Mouse (Mus musculus) lung, embryonic 14.5 days (tissue): ENCODE measurements around the gene Cyp1a2. TPM values are rescaled to one million over a fixed set of nuclear protein-coding genes. Genes with fewer than 3 reads are reported as not detected.

Experiments used
- ATAC-seq: fragments of 200-750 bp; cut with Nextera tagmentation; 2 replicates; pipeline ENCODE4 v1.8.0; 2017; ENCODE audit warnings: mild to moderate bottlenecking, moderate TSS enrichment, moderate library complexity; ENCODE audit not compliant: insufficient read depth
- DNase-seq: peaks from one replicate; pipeline ENCODE4 v3.0.0-alpha.2; 2015
- H3K27ac ChIP-seq: fragments of 300-500 bp; sonication (generic); 2 replicates; pipeline ENCODE4 v1.5.1; 2014; ENCODE audit warnings: low read depth, mild to moderate bottlenecking, moderate library complexity
- H3K27me3 ChIP-seq: fragments of 300-500 bp; sonication (generic); 2 replicates; pipeline ENCODE4 v1.6.1; 2014; ENCODE audit warnings: low read length, control low read depth; ENCODE audit not compliant: insufficient read depth
- H3K36me3 ChIP-seq: fragments of 300-500 bp; sonication (generic); 2 replicates; pipeline ENCODE4 v1.6.1; 2014; ENCODE audit warnings: control low read depth; ENCODE audit not compliant: insufficient read depth
- H3K4me1 ChIP-seq: fragments of 300-500 bp; sonication (generic); 2 replicates; pipeline ENCODE4 v1.6.1; 2014; ENCODE audit warnings: antibody characterized with exemption, control low read depth; ENCODE audit not compliant: insufficient read depth
- H3K4me2 ChIP-seq: fragments of 300-500 bp; sonication (generic); 2 replicates; pipeline ENCODE4 v1.6.1; 2014; ENCODE audit warnings: mild to moderate bottlenecking
- H3K4me3 ChIP-seq: fragments of 300-500 bp; sonication (generic); 2 replicates; pipeline ENCODE4 v1.5.1; 2014; ENCODE audit warnings: low read depth, low read length
- H3K9ac ChIP-seq: fragments of 300-500 bp; sonication (generic); 2 replicates; pipeline ENCODE4 v1.6.1; 2014
- H3K9me3 ChIP-seq: fragments of 300-500 bp; sonication (generic); 2 replicates; pipeline ENCODE4 v1.6.1; 2016; ENCODE audit warnings: low read depth, low read length, control low read depth
- CTCF ChIP-seq: IDR thresholded peaks from 2 replicates; pipeline ENCODE4 v1.5.1; 2016; ENCODE audit warnings: antibody characterized with exemption, low read depth
- WGBS: fragments of 180-500 bp; shearing (Covaris S2); extraction: QIAGEN DNeasy Blood & Tissue Kit; methylation state at CpG from one replicate; pipeline ENCODE4 v1.1.7; 2014; 5-methylcytosine and 5-hydroxymethylcytosine counted together
- polyA plus RNA-seq: library from polyadenylated mRNA; unstranded; fragments of >200 nt; fragmentation: Nextera tagmentation; extraction: Ambion mirVana; gene quantifications from 2 replicates; pipeline ENCODE4 v1.2.1, GENCODE M21; 2014

Cyp1a2 gene
- polyA plus RNA-seq, 1 experiment from 2014 or later: not detected

GRCm38 (mm10) chr9:57654966-57655365 is 28.5 kb downstream of the Cyp1a2 start:
- no peak for DNase-seq
- H3K4me2 ChIP-seq: no peak overlapping the region
- no peak overlapping the region for H3K4me3 ChIP-seq
- ATAC-seq: no peak
- H3K27me3 ChIP-seq: peaks cover 7% of the 10 kb centered on the region; the same call in 1 of the 2 replicates
- H3K27ac ChIP-seq: no peak overlapping the region
- no peak for TF ChIP-seq CTCF
- 0 out of 2 replicates have a peak, but pooled peaks cover 6% of the 10 kb centered on the region for H3K4me1 ChIP-seq
- 76% methylated on average over 1 of the region's 1 CpGs for WGBS
- no peaks in the 10 kb centered on the region for H3K36me3 ChIP-seq
- no peak overlapping the region for H3K9ac ChIP-seq
- no peaks in the 10 kb centered on the region for H3K9me3 ChIP-seq

DNA sequence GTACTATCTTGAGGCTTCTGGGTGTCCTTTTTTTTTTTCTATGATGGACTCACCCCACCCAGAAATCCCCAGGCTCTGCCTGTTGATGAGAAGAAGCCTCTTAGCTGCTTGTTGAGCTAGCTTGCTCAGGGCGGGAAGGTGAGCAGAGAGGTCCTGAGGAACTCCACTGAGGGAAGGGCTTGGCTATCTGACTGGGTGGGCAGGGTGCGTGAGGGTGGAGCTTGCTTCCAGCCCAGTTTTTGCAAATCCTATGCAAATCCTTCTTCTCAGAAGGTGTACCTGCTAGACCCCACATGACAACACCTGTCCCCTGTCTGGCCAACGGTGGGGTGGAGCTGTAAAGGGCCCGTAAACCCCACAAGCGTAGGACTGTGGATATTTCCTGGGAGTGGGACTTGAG is 30.2 kb downstream of the Cyp1a2 start, which contains the start of gene Csk:
Gene Csk, minus strand, starts transcription at position 349 of the 400 bp plus-strand sequence.
- no peak for DNase-seq
- no peaks in the 10 kb centered on the region for H3K36me3 ChIP-seq
- H3K9me3 ChIP-seq: no peaks in the 10 kb centered on the region
- H3K27ac ChIP-seq: no peak within 1 kb of the TSS
- H3K9ac ChIP-seq: no peak within 1 kb of the TSS
- no peak within 1 kb of the TSS for H3K4me3 ChIP-seq
- 0 out of 2 replicates have a peak, but pooled peaks cover 6% of the 10 kb centered on the region for H3K4me1 ChIP-seq
- H3K27me3 ChIP-seq: peaks cover 7% of the 10 kb centered on the region; the same call in 1 of the 2 replicates
- no peak for ATAC-seq
- no peak within 1 kb of the TSS for H3K4me2 ChIP-seq
- 53% methylated on average over 5 of the region's 5 CpGs for WGBS
- no peak for TF ChIP-seq CTCF

- Histone ChIP-seq H3K4me3 (no peak overlapping the region), H3K9me3 (no peaks in the 10 kb centered on the region), H3K4me2 (no peak overlapping the region), H3K27ac (no peak overlapping the region), H3K36me3 (no peaks in the 10 kb centered on the region), H3K9ac (no peak overlapping the region), H3K27me3 (peaks cover 7% of the 10 kb centered on the region; the same call in 1 of the 2 replicates), H3K4me1 (0 out of 2 replicates have a peak, but pooled peaks cover 6% of the 10 kb centered on the region)
- ATAC-seq: no peak
- TF ChIP-seq CTCF: no peak
- no peak for DNase-seq
- 61% methylated on average over 3 of the region's 3 CpGs for WGBS
Observed at GRCm38 (mm10) chr9:57652855-57653254, 30.6 kb downstream of the Cyp1a2 start.

GRCm38 (mm10) chr9:57652351-57652750 is 31.2 kb downstream of the Cyp1a2 start:
- WGBS: 75% methylated on average over 9 of the region's 9 CpGs
- Histone ChIP-seq H3K27me3 (peaks cover 7% of the 10 kb centered on the region; the same call in 1 of the 2 replicates), H3K27ac (no peak overlapping the region), H3K36me3 (no peaks in the 10 kb centered on the region), H3K4me3 (no peak overlapping the region), H3K9ac (no peak overlapping the region), H3K4me1 (0 out of 2 replicates have a peak, but pooled peaks cover 6% of the 10 kb centered on the region), H3K9me3 (no peaks in the 10 kb centered on the region), H3K4me2 (no peak overlapping the region)
- TF ChIP-seq CTCF: no peak
- DNase-seq (no peak), ATAC-seq (no peak)

DNA sequence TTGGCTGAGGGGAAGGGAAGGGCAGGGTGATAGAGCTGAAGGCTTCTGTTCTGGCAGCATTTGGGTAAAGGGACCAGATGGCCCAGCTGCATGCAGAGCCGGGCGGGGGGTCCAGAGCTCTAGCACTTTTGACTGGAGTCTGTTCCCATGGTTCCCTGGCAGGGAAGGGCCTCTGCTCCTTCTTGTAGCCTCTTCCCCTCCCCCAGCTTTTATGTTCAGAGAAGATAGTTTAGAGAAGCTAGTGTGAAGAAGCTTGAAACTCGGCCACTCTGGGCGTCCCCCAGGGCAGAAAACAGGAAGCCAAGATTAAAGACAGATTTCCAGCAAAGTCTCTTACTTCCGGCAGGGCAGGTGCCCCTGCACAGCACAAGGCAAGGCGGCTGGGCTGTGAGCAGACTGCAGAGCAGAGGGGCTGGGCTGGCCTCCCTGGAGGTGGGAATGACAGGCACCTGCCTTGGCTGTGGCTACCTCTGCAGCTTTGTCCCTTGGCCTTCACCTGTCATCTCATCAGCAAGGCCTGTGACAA is 32.7 kb downstream of the Cyp1a2 start:
- Histone ChIP-seq H3K27me3 (peaks cover 7% of the 10 kb centered on the region; the same call in 1 of the 2 replicates), H3K9me3 (no peaks in the 10 kb centered on the region), H3K9ac (no peak overlapping the region), H3K36me3 (no peaks in the 10 kb centered on the region), H3K4me1 (peaks cover 2% of the 10 kb centered on the region; the same call in 1 of the 2 replicates), H3K4me3 (no peak overlapping the region), H3K4me2 (no peak overlapping the region), H3K27ac (no peak overlapping the region)
- ATAC-seq (no peak), DNase-seq (no peak)
- TF ChIP-seq CTCF: no peak
- 15% methylated on average over 6 of the region's 6 CpGs for WGBS

DNA sequence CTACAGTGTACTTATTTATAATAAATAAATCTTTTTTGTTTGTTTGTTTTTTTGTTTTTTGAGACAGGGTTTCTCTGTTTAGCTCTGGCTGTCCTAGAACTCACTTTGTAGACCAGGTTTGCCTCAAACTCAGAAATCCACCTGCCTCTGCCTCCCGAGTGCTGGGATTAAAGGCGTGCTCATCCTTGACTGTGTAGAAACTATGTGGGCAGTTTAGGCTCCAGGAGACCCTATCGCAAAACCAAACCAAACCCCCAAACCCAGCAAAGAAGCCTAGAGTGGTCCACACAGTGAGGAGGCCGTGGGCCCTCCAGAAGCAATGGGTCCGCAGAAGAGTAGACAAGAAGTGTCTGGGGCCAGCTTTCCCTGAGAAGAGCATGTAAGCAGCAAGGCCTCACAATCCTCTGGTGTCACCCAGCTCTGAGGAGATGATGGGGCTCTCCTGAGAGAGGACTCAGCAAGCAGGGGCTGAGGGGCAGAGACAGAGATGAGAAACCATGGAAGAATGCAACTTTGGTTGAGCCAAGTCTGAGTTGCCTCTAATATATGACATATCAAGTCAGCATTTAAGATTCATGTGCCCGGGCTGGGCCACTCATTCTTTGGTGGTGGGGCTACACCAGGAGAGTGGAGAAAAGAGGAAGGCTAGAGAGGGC is 33.2 kb downstream of the Cyp1a2 start:
- H3K27me3 ChIP-seq: peaks cover 7% of the 10 kb centered on the region; the same call in 1 of the 2 replicates
- WGBS: 87% methylated on average over 6 of the region's 6 CpGs
- no peak overlapping the region for H3K9ac ChIP-seq
- no peak for DNase-seq
- no peak overlapping the region for H3K27ac ChIP-seq
- no peaks in the 10 kb centered on the region for H3K36me3 ChIP-seq
- no peak overlapping the region for H3K4me2 ChIP-seq
- peaks cover 2% of the 10 kb centered on the region; the same call in 1 of the 2 replicates for H3K4me1 ChIP-seq
- no peak for ATAC-seq
- no peak for TF ChIP-seq CTCF
- H3K9me3 ChIP-seq: no peaks in the 10 kb centered on the region
- no peak overlapping the region for H3K4me3 ChIP-seq

- 64% methylated on average over 4 of the region's 4 CpGs for WGBS
- DNase-seq (no peak), ATAC-seq (no peak)
- no peaks in the 10 kb centered on the region for H3K9me3 ChIP-seq
- TF ChIP-seq CTCF: no peak
- no peak overlapping the region for H3K27ac ChIP-seq
- no peaks in the 10 kb centered on the region for H3K27me3 ChIP-seq
- H3K9ac ChIP-seq: no peak overlapping the region
- H3K4me3 ChIP-seq: no peak overlapping the region
- peaks cover 16% of the 10 kb centered on the region for H3K4me1 ChIP-seq
- H3K4me2 ChIP-seq: no peak overlapping the region
- H3K36me3 ChIP-seq: no peaks in the 10 kb centered on the region
Observed at GRCm38 (mm10) chr9:57647286-57648108, 36.0 kb downstream of the Cyp1a2 start.
